Mouse (Mus musculus) embryo, embryonic 11.5 days (tissue): Measurements from ENCODE around the gene Glis1.

Source experiments
- DNase-seq: peaks from one replicate; pipeline ENCODE4 v3.0.0-alpha.2; 2012; ENCODE audit warnings: low read depth, low spot score

The Glis1 gene

DNA sequence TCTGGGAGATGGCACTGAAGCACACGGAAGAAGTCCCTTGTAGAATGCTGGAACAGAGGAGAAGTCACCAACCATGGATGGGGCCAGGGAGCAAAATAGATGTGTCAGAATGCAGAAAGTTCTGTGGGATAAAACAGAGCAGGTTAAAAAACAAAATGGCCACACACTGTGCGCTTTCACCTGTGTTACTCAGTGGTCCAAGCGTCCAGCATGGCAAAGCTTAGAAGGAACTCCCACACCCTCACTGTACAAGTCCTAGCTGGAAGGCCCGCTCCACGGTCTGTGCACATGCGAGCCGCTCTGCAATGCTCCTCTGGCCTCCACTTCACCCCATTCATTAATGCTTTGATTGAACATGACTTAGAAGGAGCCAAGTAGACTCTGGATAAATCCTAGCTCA is 81.2 kb downstream of the Glis1 start:
- no peak for DNase-seq

DNA sequence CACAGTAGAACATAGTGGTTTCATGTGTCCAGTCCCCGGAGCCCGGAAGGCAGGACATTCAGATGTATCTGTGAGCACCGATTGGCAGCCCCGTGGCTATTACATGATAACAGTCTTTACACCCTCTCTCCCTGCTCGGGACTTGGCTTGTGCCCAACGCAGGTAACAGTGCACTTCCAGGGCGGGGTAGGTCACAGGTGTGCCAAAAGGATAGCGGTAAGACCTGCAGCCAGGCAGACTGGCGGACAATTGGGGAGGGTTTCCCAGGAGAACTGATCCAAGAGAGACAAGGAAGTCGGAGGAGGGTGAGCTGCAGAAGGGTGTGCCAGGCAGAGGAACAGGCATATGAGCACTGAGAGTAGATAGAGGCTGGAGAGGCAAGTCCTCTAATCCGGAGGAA is 84.4 kb downstream of the Glis1 start:
- no peak for DNase-seq

DNA sequence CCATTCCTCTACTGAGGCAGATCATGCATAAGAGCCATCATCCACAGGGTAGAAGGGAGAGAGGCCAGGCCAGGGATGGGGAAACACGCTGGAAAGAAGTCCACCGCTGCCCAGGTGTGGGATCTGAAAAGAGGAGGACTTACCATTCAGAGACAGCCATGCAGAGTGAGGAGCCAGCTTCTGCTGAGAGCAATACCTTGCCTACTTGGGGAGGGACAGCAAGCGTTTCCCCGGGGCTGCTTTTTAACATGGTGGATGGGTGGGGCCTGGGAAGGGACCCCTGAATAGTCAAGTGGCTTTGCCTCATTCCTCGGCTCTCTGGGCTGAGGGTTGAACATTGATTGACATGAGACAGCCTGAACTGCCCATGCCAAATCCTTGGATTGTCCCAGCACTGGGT is 85.7 kb downstream of the Glis1 start:
- no peak for DNase-seq

GRCm38 (mm10) chr4:107520816-107521215 is 86.4 kb downstream of the Glis1 start:
- DNase-seq: no peak

DNA sequence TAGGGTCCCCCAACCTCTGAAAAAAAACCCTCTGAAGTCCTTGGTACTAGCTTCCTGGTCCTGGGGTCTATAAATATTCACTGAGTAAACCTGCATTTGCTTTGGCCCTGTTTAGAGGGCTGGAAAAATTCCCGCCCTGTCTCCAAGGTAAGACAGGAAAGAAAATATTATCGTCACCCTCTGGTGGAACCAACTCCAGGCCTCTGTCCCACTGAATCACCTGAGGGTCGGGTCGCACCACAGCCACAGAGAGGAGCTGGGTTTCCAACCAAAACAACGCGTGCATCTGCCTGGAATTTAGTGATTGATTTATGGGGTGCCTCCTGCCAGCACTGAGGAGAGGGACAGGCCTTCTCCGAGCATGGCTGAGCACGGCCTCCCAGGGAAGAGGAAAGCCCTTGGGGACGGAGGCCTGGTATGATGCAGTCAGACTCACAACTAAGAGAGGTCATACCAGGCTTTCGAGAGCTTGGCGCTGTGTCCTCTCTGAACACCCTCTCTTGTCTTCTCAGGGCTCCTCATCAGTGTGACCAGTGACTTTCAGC is 89.3 kb downstream of the Glis1 start:
- DNase-seq: no peak

DNA sequence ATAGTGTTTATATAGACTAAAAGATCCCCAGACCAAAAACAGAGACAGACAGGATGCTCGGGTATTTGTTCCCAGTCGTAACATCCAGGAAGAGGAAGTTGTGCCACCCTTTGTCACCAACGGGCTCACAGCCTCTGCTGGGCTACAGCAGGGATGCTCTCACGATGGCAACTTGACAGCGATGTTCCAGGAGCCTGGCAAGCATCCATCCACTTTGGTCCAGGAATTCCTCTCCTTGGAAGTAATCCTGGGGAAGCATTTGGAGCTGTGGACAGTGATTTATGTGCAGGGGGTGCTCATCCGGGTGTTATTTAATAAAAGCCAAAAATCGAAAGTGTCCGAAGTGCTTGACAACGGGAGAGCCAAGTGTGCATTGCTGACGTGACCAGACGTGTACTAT is 100.7 kb downstream of the Glis1 start:
- DNase-seq: no peak

- DNase-seq: peak; percentile 39
These were observed 103.7 kb downstream of the Glis1 start for GRCm38 (mm10) chr4:107538116-107538515.

DNA sequence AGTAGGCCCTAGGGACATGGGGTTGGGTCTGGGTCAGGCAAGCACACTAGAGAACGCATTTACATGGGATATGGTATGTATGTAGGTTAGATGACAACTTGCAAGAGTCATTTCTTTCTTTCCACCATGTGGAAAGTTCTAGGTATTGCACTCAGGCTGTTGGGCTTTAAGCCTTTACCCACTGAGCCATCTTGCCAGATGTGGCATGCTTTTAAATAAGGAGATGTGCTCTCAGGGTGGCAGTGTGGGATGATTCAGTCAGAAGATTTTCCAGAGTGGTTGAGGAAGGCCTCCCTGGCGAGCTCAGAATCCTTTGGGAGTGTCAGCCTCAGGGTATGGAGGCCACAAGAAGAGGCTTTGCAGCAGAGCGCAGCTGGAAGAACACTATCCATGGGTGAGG is 104.2 kb downstream of the Glis1 start:
- no peak for DNase-seq

GRCm38 (mm10) chr4:107539021-107539420 is 104.6 kb downstream of the Glis1 start:
- DNase-seq: no peak

DNA sequence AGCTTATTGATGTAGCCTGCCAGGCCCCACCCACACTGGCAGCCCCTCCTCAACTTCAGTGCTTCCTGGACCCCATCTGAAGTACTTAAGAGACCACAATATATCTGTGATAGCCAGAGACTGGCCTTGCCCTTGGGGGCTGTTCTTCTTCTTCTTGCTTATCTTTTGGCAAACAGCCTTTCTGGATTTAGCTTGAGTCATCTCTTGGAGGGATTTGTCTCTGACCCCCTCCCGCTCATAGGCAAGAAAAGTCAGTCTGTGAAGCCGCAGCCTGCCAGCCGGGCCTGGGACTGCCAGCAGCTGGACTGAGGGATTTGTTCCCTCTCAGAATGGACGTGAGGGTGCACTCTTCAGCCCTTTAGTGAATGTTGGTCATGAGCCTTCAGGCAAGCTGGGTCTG is 107.4 kb downstream of the Glis1 start:
- DNase-seq: no peak

GRCm38 (mm10) chr4:107544843-107545242 is 110.5 kb downstream of the Glis1 start:
- no peak for DNase-seq

- DNase-seq: no peak
These were observed 111.3 kb downstream of the Glis1 start for GRCm38 (mm10) chr4:107545726-107546125.

- no peak for DNase-seq
These were observed 112.1 kb downstream of the Glis1 start for GRCm38 (mm10) chr4:107546525-107546924.

- DNase-seq: no peak
These were observed 115.7 kb downstream of the Glis1 start for GRCm38 (mm10) chr4:107550096-107550495.

- no peak for DNase-seq
These were observed 116.2 kb downstream of the Glis1 start for GRCm38 (mm10) chr4:107550546-107550945.

DNA sequence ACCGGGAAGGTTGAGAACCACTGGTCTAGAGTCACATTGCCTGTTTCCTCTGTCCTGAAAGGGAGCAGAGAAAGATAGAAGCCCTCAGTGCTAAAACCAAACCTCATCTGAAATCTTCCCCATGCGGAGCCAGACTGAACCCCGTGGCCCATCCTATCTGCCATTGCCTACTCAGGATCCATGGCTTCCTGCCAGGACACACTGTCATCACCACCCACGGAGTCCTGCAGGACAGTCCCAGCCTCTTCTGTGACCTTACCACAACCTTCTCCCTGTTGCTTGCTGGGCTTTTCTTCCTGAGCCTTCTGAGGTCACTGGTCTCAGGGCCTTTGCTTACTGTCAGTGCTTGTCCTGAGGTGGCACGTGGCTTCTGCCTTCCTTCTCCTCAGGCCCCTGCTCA is 118.3 kb downstream of the Glis1 start:
- no peak for DNase-seq

DNA sequence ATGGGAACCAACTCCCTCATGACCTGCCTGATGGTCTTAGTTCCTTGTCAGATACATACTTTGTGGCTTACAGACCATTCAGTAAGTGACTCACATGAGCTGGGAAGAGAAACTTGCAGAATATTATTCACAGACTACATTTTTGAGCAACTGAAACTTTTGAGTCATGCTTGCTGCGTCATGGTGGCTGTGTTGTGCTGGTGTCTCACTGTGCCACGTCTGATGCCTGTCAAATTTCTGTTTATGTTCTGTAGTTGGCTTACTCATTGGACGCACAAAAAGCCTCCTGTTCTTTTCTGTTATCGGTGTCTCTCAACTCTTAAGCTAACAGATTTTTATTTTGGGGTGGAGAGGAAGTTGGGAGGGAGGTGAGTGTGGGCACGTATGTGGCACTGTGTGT is 119.4 kb downstream of the Glis1 start:
- no peak for DNase-seq

DNA sequence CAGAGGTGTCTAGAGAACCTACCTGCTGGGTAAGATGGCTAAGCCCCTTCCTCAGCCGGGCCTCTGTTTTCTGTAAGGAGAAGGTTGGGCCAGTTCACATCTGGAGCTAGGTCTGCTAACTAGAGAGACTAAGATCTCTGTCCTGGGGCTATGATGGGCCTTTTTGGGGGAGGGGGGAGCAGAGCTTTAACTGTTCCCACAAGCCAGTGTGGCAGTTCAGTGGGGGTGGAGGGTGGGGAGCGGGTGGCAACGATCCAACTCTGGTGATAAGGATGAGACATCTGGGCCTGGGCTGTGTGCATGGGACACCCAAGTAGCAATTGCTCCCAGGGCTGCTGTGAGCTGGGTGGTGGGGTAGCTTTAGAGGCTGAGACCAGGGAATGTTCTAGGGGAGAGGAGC is 124.4 kb downstream of the Glis1 start:
- DNase-seq: no peak

DNA sequence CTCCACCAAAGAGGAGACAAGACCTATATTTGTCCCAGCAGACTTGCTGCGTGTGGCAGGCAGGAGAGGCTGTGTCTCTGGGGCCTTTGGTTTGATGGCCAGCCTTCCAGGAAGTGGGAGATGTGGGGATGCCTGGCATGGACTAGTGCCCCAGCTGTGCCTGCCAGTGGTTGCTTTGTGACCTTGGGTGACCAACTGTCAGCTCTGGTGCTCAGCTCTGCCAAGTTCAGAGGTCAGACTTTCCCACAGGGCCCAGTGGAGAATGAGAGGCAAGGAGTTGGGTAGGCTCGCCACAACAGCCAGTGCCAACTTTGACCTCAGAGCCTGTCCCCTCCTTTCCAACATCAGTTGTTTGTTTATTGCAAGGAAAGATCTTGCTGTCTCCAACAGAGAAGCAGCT is 126.7 kb downstream of the Glis1 start:
- DNase-seq: no peak

GRCm38 (mm10) chr4:107568159-107568558 is 133.8 kb downstream of the Glis1 start:
- DNase-seq: no peak

DNA sequence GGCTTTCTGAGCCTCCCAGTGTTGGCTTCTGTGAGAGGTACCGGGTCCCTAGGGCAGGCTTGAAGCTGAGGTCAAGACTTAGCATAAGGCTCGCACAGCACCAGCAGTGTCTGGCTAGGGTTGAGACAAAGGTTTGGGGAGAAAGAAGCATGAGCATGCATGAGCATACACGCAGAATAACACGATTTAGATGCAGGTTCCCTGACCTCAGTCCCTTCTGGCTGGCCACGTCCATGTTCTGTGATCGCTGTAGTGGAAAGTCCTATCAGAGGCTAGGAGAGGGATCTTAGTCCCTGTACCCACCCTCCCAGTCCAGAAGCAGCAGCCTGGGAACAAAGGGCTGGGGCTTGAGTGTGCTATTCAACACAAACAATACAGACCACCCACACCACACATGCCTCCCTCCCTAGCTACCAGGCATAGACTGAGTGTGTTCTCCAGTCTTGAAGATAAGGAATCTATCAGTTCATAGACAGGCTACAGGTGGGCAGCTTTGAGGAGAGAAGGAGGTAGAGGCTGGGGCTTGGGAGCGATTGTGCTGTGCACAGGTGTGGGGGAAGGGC is 134.6 kb downstream of the Glis1 start:
- no peak for DNase-seq

- no peak for DNase-seq
These were observed 136.1 kb downstream of the Glis1 start for GRCm38 (mm10) chr4:107570329-107571014.

GRCm38 (mm10) chr4:107575781-107576180 is 141.4 kb downstream of the Glis1 start:
- no peak for DNase-seq
